Mouse (Mus musculus) erythroblast, embryonic 14.5 days (primary cell): ENCODE measurements around the gene Slc16a14.

ENCODE experiments used
- GATA1 ChIP-seq: IDR thresholded peaks from 2 replicates; pipeline ENCODE4 v1.6.1; 2012; ENCODE audit warnings: low read length, inconsistent platforms, mixed read lengths
- TAL1 ChIP-seq: IDR thresholded peaks from 3 replicates; pipeline ENCODE4 v1.6.1; 2012; ENCODE audit warnings: low read length, inconsistent platforms, mixed read lengths

DNA sequence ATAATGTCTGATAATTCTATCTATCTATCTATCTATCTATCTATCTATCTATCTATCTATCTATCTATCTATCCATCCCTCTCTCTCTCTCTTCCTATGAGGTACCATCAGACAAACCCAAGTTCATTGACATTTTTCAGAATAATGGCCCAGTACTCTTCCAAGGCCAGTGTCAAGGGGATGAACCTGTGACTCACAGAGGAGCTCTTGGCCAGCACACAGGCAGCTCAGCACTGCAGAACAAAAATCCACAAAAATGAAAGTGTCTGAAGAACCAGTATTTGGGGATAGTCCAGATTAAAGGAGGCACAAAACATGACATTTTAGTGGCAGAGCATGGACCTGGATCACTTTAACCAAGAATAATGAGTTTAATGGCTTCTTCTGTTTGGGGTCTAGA lies 7.7 kb upstream of the Slc16a14 start:
- TF ChIP-seq TAL1 (no peak), GATA1 (no peak)
